Mouse (Mus musculus) hematopoietic stem cell, adult 5-6 weeks (primary cell): ENCODE data around the gene Ccdc148. TPM values are rescaled to one million over a fixed set of nuclear protein-coding genes. Genes with fewer than 3 reads are reported as not detected.

Source experiments
- ATAC-seq, 2 experiments: fragments of 125-278 bp in 1 of 2; replicated peaks in 1 of 2; 2 replicates each; pipeline ENCODE4 v1.8.0; 2016 to 2017; ENCODE audit warnings: inconsistent platforms in 2 of 2, mild to moderate bottlenecking in 2 of 2, moderate number of reproducible peaks in 2 of 2, low read depth in 1 of 2, moderate TSS enrichment in 1 of 2; ENCODE audit not compliant: low FRiP score in 2 of 2, poor library complexity in 2 of 2, severe bottlenecking in 2 of 2, insufficient read depth in 1 of 2, low TSS enrichment in 1 of 2
- total RNA-seq: library from RNA; stranded (forward); fragments of 172-1452, 232-1000 nt; gene quantifications from 2 replicates; pipeline ENCODE4 v1.2.3, GENCODE M21; 2017

The Ccdc148 gene
- total RNA-seq, 1 experiment from 2014 or later: 0.45 TPM

GRCm38 (mm10) chr2:59006567-59007340 is 153.7 kb downstream of the Ccdc148 start:
- no peak for ATAC-seq

DNA sequence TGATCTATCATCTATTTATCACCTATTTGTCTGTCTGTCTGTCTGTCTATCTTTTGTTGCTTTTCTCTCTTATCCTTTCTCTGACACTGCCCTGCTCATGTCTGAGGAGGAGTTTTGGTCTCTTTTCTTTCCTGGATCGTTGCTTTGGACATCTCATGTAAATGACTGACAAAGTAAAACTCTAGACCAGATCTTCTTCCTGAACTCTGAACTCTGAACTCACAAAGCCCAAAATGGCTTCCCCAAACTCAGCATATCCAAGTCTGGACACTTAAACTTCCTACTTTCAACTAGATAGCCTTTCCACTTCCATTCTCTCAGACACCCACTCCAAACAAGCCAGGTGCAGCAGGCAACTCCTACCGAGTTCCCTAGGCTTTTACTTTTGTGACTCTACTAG is 163.3 kb downstream of the Ccdc148 start:
- no peak for ATAC-seq

- ATAC-seq: no peak
These were observed 167.9 kb downstream of the Ccdc148 start for GRCm38 (mm10) chr2:58992431-58993191.

- peak; percentile 29 to 42; a peak in 3 of 4 replicates for ATAC-seq
These were observed 182.4 kb downstream of the Ccdc148 start for GRCm38 (mm10) chr2:58978095-58978494.

- ATAC-seq: no peak
These were observed 188.8 kb downstream of the Ccdc148 start for GRCm38 (mm10) chr2:58971507-58972275.

DNA sequence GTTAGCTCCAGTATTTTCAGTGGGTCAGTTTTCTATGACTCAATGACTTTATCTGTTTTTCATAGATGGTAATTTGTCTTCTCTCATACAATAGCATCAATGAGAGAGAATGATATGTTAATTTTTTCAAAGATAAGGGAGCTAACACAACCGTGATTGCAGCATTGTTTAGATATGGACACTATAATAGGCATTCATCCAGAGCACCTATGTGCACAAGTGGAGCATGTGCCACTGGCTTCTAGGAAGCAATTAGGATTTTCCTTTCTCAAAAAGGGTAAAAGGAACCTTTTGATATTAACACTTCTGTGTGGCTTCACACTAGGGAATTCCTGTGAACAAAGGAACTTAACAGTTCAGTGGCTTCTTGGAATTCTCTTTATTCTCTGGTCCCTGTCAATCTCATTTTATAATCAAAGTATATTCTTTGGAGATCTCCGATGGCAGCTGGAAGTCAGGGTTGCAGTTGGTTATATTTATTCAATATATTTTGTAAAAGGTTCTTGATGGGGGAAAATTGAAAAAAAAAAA is 203.6 kb downstream of the Ccdc148 start:
- no peak for ATAC-seq

DNA sequence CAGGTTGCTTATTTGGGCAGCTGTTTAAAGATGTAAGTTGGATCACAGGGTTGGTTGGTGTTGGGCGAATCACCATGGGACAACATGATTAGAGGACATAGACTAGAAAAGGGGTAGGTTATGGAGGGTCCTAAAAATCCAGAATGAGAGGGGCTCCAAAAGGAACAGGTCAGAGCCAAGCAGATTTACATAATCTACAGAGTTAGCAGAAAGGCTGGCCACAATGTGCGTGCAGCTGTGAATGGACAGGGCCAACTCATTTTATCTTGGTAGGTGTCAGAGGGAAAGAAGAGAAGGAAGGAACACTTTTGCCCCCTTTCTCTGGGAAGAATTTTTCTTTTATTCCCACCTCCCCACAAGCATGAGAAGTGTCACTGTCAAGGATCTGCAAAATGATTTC is 204.1 kb downstream of the Ccdc148 start:
- no peak for ATAC-seq

DNA sequence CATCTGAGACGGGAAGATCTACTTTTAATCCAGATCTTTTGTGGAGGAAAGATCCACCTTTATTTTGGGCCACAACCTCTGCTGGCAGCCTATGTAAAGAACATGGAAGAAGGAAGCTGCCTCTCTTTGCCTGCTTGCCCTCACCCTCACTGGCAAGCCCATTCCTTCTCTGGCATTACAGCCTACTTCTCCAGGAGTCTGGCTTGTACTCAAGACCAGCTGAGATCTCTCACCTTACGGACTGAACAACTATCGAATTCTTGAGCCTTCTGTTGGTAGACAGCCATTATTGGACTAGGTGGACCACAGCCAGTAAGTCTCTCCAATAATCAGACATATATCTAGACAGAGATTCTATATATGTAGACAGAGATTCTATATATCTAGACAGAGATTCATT is 208.4 kb downstream of the Ccdc148 start:
- ATAC-seq: no peak

GRCm38 (mm10) chr2:58948796-58949195 is 211.7 kb downstream of the Ccdc148 start:
- no peak for ATAC-seq

- ATAC-seq: no peak
These were observed 219.1 kb downstream of the Ccdc148 start for GRCm38 (mm10) chr2:58941361-58941760.

DNA sequence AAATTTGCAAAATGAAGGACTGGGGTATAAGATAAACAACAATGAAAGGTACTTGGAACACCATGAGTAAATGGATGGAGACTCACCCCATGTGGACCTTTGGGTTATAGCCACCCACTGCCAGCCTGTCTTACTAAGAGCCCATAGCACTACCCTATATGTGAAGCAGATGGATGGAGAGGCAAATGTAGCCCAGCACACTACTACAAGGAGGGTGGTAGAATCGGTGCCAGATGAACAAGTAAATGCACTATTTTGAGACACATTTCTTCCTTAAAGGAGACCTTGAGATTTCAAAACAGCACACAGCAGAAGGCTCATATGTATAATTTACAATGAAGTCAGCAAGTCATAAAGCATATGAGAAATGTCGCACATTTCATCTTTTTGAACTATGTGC is 234.9 kb downstream of the Ccdc148 start:
- no peak for ATAC-seq

DNA sequence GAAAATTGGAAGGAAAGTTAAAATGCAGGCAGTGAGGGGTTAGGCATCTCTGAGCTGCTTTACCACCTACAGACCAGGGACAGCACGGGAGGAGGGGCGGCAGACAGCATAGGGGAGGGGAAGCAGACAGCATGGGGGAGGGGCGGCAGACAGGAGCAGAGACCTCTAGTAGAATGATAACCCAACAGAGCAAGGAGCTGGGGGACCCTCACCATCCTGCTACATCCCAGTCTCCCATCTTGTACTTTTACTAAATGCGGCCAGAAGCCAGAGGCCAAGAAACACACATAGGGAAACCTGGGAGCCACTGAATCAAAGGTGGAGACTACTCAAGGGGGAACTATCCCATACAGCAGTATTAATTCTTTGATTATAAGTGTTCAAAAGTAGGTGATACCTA is 242.1 kb downstream of the Ccdc148 start:
- ATAC-seq: no peak

GRCm38 (mm10) chr2:58912339-58912738 is 248.1 kb downstream of the Ccdc148 start:
- no peak for ATAC-seq

DNA sequence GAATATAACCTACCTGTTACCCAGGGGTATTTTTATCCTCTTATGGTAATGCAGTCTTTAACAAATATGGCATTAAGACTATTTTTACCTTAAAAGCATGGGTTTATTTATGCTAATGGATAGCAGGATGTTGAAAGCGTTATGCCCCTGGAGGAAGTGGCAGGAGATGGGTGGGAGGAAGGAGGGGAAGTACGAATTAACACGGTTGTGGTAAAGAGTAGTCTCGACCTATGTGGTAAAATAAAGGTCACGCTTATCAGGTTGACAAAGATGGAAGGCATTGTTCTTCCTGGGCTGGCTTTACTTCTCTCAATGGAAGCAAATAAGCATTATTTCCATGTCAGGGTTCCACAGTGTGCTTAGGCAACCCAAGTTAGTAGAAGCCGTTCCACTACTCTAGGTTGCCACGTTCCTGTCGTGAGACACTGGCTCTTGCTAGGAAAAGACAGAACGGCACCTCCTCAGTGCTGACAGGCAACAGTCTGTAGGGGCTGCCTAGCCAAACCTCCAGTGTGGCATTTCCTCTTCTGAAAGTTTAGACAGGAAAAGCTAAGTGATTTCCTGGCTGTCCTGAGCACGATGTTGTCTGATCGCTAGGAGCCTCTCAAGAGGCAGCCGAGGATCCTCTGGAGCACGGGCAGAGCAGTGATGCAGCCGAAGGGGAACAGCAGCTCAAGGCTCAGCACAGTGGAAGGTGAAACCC is 253.5 kb downstream of the Ccdc148 start:
- peak; percentile 85 for ATAC-seq

GRCm38 (mm10) chr2:58905057-58905456 is 255.4 kb downstream of the Ccdc148 start:
- no peak for ATAC-seq

DNA sequence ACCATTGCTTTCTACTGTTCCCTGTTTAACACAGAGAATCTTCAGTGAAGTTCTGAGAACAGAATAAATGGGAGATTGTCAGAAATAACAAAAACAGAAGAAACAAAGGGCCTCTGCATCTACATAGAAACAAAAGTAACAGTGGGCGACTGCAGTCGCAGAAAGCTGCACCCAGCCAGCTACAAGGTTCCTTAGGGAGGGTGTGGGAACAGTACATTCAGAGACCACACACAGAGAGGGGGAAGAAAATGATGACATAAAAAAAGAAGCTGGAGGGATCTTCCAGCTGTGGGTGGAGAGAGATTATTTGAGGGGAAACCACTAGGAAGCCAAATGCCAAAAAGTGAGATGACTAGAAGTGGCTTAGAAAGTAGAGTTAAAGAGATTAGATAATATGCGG is 280.6 kb downstream of the Ccdc148 start:
- ATAC-seq: no peak

DNA sequence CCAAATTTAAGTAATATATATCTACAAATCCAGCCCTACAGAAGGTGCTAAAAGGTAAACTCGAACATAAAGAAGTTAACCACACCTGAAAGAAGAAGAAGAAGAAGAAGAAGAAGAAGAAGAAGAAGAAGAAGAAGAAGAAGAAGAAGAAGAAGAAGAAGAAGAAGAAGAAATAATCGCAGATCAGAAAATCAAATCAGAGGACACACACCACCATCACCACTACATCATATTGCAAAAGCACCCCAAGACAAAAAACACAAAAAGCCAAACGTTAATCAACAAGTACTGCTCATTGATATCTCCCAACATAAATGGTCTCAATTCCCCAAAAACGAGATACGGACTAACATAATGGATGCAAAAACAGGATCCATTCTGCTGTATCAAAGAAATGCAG is 301.3 kb downstream of the Ccdc148 start, which contains the start of gene Gm11099:
Gm11099 (plus strand) TSS at position 301 of the 400 bp plus-strand sequence.
- no peak for ATAC-seq
